Mouse (Mus musculus): Measurements from ENCODE around the gene Csnk2a1. TPM values are rescaled to one million over a fixed set of nuclear protein-coding genes. Genes with fewer than 3 reads are reported as not detected.
"Not testable (repeated sequence)": the region's sequence is repeated elsewhere in the genome, so short reads cannot be mapped to it uniquely, and the experiment has no call there.

Gene Csnk2a1
- total and polyA plus RNA-seq, 3 experiments: 10.6 to 93.7 (median 91.7) TPM

- no peak for DNase-seq
Measured at GRCm38 (mm10) chr2:152237926-152238325, 11.3 kb downstream of the Csnk2a1 start.

DNA sequence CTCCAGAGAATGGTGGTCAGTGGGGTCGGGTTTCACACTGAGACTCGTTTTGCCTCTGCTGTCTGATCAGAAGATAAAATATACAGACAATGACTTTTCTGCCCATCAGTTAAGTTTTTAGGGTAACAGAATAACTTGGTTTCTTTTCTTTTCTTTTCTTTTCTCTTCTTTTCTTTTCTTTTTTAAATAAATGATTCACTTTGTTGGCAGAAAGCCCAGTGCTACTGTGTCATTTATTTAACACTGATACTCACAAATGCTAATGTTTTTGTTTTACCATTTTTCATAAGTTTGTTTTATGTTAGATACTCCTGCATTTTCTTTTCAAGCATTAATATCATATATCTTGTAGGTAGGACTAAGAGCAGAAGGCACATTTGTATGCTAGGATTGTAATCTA, 13.9 kb downstream of the Csnk2a1 start:
- DNase-seq: no peak

- no peak for DNase-seq
Measured at GRCm38 (mm10) chr2:152247213-152247612, 20.6 kb downstream of the Csnk2a1 start.

DNA sequence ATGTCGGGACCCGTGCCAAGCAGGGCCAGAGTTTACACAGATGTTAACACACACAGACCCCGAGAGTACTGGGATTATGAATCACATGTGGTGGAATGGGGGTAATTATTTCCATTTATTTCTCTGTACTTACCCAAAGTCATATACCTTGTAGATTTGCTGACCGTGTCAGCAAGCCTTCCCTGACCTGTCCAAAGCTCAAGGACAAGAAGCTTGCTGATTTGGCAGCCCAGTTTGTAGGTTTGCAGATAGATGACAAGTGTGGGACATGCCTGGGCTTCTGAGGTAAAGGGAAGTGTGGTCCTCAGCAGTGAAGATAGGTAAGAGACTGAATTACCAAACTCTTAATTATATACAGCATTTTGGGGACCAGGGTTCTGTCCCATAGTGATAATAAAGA, 23.9 kb downstream of the Csnk2a1 start:
- DNase-seq: no peak

GRCm38 (mm10) chr2:152259739-152260138, 33.1 kb downstream of the Csnk2a1 start:
- no peak for DNase-seq

GRCm38 (mm10) chr2:152273639-152274038, 47.0 kb downstream of the Csnk2a1 start:
- DNase-seq: no peak

- no peak for DNase-seq
Measured at GRCm38 (mm10) chr2:152281407-152281806, 54.8 kb downstream of the Csnk2a1 start.

DNA sequence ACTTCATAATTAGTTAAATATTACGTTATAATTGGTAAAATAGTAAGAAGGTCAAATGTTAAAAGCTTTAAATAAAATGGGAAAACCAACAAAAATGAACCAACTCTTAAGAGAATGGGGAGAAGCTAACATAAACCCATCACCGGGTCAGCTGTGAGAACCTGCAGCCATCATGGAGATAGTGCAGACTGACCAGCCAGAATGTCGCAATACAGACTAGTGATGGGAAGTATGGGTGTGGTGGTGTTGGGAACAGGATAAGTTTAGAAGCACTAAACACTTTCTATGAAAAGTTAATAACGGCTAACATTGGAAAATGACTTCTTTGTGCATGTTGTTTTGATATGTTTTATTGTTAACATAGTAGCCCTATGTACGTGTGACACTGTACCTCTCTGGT, 60.9 kb downstream of the Csnk2a1 start:
- DNase-seq: no peak

GRCm38 (mm10) chr2:152288046-152288445, 61.4 kb downstream of the Csnk2a1 start:
- DNase-seq: no peak

DNA sequence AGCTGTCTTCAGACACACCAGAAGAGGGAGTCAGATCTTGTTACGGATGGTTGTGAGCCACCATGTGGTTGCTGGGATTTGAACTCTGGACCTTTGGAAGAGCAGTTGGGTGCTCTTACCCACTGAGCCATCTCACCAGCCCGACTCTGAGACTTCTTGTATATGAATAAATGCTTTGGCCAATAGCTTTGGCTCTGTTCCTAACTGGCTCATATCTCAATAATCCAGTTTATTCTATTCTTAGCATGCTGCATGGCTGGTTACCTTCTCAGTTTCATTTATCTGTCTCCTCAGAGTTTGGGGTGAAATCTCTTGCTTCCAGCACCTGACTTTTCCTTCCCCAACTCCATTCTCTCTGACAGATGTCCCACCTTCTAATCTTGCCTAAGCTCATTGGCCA, 63.0 kb downstream of the Csnk2a1 start:
- DNase-seq: not testable (repeated sequence)

DNA sequence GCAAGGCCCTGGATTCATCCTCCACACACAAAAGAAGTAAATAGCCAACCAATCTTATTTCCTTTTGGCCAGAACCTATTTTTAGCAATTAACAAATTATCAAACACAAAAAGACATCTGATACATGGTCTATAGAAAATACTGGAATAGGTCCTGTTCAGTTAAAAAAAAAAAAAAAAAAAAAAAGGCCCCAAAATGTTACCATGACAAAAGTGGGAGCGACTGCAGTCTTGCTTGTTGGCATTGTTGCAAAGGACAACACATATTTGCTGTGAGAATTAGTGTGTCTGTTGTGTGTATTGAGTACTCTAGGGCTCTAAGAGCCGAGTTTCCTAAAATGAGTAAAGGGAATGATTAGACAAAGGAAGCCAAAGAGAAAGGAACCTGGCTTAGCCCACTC, 65.8 kb downstream of the Csnk2a1 start:
- no peak for DNase-seq

GRCm38 (mm10) chr2:152293179-152293726, 66.6 kb downstream of the Csnk2a1 start:
- DNase-seq: no peak

- peak; percentile 95 for DNase-seq
Measured at GRCm38 (mm10) chr2:152293727-152294475, 67.3 kb downstream of the Csnk2a1 start, which contains the start of gene Tbc1d20. TSS of gene Tbc1d20 (plus strand) at chr2:152293828.

DNA sequence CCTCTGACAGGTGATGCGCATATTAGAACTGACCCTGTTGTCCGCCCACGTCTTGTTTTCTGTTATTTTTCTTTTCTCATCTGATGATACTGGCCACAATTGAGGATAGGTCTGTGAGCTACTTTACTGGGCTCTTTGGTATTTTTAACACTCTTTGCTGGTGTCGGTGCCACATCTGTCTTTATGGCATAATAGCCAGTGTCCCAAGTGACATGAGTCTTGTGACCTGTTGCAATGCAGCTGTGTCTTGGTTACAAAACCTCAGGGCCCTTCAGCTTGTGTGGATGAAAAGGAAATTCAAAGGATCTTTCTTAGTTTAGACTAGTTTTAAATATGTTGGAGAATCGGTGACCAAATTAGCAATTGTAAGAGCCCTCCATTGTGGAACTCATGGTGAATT, 67.9 kb downstream of the Csnk2a1 start:
- DNase-seq: peak; percentile 36

GRCm38 (mm10) chr2:152302862-152303261, 76.2 kb downstream of the Csnk2a1 start:
- DNase-seq: no peak

DNA sequence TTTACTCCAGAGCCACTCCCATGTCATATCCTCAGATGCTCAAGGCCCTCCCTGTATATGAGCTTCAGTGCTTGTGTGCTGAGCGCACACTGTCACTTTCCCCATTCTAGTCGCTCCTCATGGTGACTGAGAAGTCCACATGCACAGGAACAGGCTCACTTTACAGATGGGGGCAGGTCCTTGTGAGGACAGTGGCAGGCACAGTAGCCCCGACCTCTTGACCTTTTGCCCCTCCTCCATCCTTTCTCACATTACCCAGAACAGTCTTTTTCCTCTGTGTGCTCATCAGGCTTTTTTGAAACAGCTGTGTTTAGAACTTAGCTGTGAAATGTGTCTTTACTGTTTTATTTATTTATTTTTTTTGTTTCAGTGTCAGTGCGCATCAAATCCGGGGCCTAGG, 77.1 kb downstream of the Csnk2a1 start:
- no peak for DNase-seq

DNA sequence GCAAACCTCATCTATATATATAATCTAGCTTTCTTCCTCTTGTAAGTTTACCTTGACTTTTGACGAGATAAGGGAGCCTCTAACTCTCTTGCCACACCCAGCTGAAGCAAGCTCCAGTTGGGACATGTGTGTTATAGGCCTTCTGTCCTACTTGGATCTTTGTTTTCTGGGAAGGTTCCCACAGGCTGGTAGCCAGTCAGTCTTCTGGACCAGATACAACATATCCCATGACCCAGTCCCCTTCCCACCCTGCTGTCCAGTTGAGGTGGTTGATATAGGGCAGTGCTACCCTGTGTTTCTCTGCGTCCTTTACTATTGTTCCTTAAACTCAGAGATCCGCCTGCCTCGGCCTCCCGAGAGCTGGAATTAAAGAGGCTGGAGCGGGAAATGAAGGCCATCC, 78.8 kb downstream of the Csnk2a1 start:
- DNase-seq: no peak

- DNase-seq: no peak
Measured at GRCm38 (mm10) chr2:152307186-152307585, 80.5 kb downstream of the Csnk2a1 start.

- DNase-seq: peak; percentile 46
Measured at GRCm38 (mm10) chr2:152312996-152313395, 86.4 kb downstream of the Csnk2a1 start.

DNA sequence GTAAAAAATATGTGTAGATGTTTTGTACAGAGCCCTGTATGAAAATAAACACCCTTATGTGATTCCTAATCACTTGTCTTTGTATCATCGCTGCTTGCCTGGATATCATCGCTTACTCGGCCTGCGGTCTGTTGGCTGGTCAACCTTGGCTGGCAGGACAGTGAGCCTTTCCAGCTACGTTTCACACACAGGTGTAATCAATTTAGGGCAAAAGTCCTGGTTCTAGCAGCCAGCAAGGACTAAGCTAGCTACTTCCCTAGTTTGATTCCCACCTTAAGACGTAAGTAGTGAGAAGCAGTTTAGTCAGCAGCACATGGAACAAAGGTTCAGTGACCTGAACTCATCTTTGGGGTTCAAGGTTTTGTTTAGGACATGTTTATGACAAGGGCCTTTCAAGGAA, 87.3 kb downstream of the Csnk2a1 start:
- no peak for DNase-seq

DNA sequence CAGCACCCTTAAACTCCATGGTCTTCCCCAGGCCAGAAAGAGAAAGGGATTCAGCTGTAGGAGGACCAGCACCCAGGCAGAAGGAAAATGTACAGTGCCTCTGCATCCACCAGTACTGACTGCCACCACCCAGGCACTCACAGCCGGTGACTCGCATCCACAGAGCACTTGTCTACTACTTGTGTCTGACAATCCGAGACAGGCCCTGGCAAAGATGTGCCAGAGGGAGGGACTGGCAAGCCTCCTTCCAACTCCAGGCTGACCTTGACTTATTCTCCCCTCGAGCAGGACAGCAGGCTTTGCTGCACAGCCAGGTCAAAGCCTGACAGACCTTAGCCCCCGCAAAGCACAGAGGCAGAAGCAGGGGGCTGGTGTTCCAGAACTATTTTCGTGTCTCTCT, 90.4 kb downstream of the Csnk2a1 start:
- peak; percentile 69 for DNase-seq

- no peak for DNase-seq
Measured at GRCm38 (mm10) chr2:152321558-152321957, 94.9 kb downstream of the Csnk2a1 start.

- no peak for DNase-seq
Measured at GRCm38 (mm10) chr2:152322198-152322597, 95.6 kb downstream of the Csnk2a1 start.

DNA sequence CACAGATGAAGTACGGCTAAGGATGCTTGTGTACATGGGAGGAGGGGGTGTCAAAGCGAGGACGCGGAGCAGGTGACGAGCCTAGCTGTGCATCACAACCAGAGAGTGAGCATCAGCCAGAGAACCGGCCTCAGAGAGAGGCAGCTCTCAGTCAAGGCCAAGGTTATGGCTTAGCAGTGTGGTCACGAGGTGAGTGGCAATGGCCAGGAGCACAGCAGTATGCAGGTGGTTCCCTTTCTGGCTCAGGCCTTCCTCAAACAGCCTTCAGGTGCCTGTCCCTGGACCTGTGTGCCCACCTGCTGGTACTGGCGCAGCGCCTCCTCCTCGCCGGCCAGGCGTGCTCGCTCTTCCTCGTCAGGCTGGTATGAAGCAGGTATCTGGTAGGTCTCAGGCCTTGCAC, 97.3 kb downstream of the Csnk2a1 start:
- peak; percentile 78 for DNase-seq
